Mouse (Mus musculus): ENCODE results near the gene Pacsin1.
A peak's percentile ranks its signal among the peaks of the same experiment; 100 is the strongest.

The Pacsin1 gene

GRCm38 (mm10) chr17:27725412-27725811 is 70.1 kb downstream of the Pacsin1 start:
- DNase-seq, result no peak

GRCm38 (mm10) chr17:27726527-27726926 is 71.2 kb downstream of the Pacsin1 start:
- DNase-seq, result no peak

GRCm38 (mm10) chr17:27728770-27729169 is 73.5 kb downstream of the Pacsin1 start, which contains the start of gene Spdef:
Gene Spdef, minus strand, starts transcription at chr17:27728955.
- no peak for DNase-seq

- DNase-seq, result no peak
These were observed 76.8 kb downstream of the Pacsin1 start for GRCm38 (mm10) chr17:27732152-27732551.

GRCm38 (mm10) chr17:27732694-27733093 is 77.4 kb downstream of the Pacsin1 start:
- DNase-seq, result no peak

- DNase-seq, result no peak
These were observed 79.2 kb downstream of the Pacsin1 start for GRCm38 (mm10) chr17:27734344-27735073.

GRCm38 (mm10) chr17:27740961-27741360 is 85.7 kb downstream of the Pacsin1 start:
- DNase-seq, result peak; percentile 56 to 66

- no peak for DNase-seq
These were observed 91.1 kb downstream of the Pacsin1 start for GRCm38 (mm10) chr17:27746446-27746845.

GRCm38 (mm10) chr17:27748123-27748522 is 92.8 kb downstream of the Pacsin1 start:
- DNase-seq, result no peak

- no peak for DNase-seq
These were observed 95.2 kb downstream of the Pacsin1 start for GRCm38 (mm10) chr17:27750451-27750942.

- peak; percentile 53 to 66 for DNase-seq
These were observed 96.2 kb downstream of the Pacsin1 start for GRCm38 (mm10) chr17:27751314-27752202.

- no peak for DNase-seq
These were observed 104.9 kb downstream of the Pacsin1 start for GRCm38 (mm10) chr17:27760169-27760568.

Measured in cerebellum, adult 18-20 months (tissue).